Mouse (Mus musculus): ENCODE data around the gene Maneal.

Gene Maneal

GRCm38 (mm10) chr4:124847573-124847972 lies 14.4 kb downstream of the Maneal start:
- DNase-seq, result peak; percentile 90

GRCm38 (mm10) chr4:124843493-124843892 lies 18.5 kb downstream of the Maneal start:
- peak; percentile 66 for DNase-seq

DNA sequence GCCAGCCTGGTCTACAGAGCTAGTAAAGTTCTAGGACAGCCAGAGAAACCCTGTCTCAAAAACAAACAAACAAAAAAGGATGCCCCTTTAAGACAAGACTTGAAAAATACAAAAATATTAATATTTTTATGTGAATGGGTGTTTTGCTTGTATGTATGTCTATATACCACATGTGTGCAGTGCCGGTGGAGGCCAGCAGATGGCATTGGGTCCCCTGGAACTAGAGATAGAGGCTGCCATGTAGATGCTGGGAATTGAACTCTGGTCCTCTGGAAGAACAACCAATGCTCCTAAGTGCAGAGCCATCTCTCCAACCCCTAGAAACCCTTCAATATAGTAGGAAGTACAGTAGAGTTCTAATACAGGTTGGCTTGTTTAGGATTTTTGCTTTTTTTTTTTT lies 21.0 kb downstream of the Maneal start:
- no peak for DNase-seq

DNA sequence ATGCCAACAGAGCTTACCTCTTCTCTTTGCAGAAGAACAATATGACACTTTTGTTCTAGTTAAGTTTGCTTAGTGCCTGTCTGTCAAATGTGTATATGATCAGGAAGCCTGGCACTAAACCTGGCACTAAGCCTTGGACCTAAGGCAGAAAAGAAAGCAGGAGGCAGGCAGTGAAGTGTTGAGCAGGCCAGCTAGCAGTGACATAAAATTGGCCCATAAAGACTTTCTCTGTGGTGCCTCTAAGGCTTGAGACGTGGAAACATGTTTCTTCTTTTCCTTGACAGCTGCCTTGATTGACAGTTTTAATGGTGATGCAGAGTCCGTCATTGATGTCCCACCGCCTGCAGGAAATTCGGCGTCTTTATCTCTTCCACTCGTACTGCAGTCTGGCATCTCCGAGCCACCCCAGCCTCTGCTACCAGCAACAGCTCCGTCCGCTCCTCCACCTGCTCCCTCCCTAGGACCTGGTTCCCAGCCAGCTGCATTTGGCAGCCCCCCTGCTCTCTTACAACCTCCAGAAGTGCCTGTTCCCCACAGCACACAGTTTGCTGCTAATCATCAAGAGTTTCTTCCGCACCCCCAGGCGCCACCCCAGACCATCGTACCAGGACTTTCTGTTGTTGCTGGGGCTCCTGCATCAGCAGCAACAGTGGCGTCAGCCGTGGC lies 23.8 kb downstream of the Maneal start:
- DNase-seq, result no peak

DNA sequence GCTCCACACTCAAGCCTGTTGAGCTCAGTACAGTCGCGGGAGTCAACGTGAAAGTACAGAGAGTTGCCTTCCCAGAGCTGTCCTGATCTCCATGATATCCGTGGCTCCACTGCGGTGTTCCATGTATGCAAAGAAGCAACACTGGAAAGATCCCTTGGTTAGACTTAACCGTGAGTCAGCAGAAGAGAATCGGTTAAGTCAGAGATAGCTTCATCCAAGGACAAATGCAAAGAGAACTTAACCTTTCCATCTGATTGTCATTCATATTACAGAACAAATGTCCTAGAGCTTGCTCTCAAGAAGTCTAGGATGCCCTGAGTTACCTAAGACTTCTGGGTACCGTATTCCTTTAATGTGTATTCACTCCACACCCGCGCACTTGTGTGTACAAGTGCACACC lies 29.2 kb downstream of the Maneal start:
- no peak for DNase-seq

DNA sequence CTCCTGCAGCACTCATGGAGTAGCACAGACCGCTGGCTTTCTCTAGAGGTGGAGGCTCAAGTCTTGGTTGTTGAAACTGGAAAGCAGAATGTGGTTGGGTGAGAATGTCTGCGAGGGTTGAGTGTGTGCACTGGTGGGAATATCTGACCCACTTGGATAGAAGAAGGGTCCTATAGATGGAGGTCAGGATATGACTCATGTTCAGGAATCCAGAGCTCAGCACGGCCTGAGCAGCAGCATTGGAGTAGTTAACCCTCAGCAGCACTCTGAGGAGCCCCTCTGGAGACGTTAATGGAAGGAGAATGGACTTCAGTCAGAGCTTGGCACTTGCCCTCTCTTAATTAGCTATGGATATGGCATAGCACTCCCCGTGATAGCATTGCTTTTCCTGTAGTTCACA lies 32.3 kb downstream of the Maneal start:
- no peak for DNase-seq

DNA sequence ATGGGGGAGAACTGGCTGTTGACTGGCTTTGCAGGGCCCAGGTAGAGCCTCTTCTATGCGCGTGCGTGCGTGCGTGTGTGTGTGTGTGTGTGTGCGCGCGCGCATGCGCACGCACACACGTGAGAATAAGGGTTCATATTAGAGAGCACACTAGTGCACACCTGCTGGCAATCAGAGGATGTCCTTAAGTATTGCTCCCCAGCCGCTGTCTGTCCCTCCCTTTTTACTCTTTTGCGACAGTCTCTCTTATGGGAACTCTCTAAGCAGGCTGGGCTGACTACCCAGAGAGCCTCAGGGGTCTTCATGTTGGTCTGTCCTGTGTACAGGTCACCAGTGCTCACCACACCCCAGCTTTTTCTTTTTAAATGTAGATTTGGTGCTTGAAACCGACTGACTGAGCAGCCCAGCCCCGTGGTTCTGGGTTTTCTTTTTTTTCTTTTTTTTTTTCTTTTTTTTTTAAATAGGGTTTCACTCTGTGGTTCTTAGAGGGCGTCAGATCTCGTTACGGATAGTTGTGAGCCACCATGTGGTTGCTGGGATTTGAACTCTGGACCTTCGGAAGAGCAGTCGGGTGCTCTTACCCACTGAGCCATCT lies 36.5 kb downstream of the Maneal start:
- no peak for DNase-seq

DNA sequence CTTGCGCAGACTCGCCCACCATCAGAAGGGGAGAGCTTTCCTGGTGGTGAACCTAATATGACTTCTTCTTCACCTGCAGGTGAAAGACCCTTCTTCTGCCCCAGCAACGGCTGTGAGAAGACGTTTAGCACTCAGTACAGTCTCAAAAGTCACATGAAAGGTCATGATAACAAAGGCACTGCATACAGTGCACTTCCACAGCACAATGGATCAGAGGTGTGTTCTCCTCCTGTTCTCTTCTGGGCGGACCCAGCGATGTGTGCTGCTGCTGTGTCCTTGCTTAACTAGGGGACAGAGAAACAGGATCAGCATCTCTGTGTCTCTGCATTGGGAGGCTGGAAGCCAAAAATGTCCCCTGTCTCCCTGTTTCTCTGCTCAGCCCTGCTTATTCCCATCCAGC lies 37.0 kb downstream of the Maneal start:
- no peak for DNase-seq

GRCm38 (mm10) chr4:124818832-124819231 lies 43.1 kb downstream of the Maneal start:
- no peak for DNase-seq

DNA sequence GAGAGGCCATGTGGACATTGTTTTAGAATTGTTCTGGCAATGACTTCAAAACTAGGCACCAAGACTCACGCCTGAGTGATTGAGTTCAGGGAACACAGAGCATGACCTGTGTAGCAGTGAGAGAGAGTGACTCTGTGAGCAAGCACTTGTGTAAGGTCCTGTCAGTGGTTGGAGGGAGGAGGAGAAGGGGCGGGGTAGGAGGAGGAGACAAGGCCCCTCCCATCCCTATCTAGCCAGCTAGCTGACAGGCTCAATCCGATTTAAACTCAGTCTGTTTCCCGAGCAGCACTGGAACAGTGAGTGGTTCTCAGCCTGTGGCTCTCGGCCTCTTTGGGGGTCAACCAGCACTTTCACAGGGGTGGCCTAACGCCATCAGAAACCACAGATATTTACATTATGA lies 44.2 kb downstream of the Maneal start:
- DNase-seq, result peak; percentile 72

DNA sequence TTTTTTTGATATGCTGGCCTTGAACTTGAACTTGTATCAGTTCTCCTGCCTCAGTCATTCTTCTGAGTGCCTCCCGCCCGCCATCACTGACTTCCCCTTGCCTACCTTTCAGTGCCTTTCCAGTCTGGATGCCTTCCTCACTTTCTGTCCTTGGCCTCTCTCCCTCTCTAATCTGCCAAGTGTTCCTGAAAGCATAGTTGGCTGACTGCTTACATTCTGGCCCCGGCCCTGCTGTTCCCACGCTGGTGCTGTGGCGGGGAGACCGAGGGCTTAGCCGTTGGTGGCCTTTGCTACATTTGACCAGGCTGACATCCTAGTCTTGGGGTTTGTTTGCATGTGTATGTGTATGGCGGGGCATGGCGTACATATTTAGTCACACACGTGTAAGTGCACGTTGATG lies 46.1 kb downstream of the Maneal start:
- DNase-seq, result no peak

DNA sequence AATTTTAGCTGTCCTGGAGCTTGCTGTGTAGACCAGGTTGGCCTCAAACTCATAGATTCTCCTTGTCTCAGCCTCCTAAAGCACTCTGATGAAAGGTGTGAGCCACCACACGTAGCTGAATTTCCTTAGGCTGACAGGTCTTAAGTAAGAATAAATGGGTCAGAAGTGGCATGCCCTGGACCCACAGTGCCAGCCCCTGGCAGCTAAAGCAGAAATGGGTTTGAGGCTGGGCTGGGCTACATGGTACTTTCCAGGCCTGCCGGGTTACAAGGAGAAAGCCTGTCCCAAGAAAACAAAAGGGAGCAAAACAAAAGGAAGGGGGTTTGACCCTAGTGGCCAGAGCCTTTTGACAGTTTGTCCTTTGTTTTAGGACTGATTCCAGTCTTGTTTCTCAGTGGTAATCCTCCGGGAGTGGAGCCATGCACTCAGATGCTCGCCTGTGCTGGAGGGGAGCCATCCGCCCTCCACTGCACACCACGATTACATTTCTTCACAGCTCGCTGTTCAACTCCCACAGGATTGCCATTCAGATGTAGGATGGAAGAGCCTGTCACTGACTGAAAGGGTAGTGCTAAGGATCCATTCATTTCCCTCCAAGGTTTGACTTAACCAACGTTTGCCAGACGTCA lies 50.5 kb downstream of the Maneal start:
- peak; percentile 35 for DNase-seq

DNA sequence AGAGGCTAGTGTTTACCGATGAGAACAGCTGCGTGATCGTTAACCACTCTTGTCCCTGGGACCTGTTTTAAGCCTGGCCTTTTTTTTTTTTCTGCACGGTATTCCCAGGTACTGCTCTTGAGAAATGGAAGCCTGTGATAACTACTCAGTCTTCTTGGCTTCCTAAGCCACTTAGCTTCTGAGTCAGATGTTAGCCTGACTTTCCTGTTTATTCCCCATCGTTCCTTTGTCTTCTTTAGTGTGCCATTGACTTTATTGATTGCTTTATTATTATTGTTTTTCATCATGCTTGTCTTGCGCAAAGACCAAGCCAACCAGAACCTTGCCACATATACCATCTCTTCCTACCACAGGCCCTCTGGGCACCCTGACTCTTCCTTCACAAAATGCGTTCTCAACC lies 51.9 kb downstream of the Maneal start:
- no peak for DNase-seq

DNA sequence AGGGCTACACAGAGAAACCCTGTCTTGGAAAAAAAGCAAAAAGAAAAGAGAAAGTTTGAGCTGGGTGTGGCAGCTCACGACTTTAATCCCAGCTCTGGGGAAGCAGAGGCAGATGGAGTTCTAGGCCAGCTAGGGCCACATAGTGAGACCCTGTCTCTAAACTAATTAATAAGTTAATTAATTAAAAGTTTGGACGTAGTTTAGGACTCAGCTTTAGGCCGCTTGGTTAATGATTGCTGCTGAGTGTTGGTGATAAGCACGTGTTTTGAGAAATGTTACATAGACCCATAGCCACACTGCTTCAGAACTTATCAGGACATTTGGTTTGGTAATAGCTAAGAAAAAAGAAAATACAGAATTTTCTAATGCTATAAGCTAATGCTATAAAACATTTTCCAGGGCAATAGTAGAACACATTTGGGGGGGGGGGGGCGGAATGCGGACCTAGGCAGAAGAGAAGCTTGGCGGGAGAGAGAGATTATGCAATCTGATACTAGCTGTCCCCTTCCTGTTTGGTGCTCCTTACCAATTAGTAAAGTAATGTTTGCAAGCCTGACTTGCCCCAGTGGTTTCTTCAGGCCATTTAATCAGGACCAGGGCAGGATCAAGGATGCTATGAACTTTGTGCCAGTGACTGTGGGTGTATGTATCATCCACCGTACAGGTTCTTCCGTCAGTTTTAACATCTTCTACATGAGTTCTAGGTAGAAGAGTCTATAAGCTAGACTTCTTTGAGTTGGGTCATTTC lies 52.7 kb downstream of the Maneal start:
- no peak for DNase-seq

- DNase-seq, result no peak
Measured at GRCm38 (mm10) chr4:124808511-124808910, 53.5 kb downstream of the Maneal start.
